Mouse (Mus musculus) midbrain, embryonic 12.5 days (tissue): Measurements from ENCODE around the gene Sbno2. TPM values are rescaled to one million over a fixed set of nuclear protein-coding genes. Genes with fewer than 3 reads are reported as not detected.

ENCODE experiments used
- ATAC-seq: fragments of 200-750 bp; cut with Nextera tagmentation; 2 replicates; pipeline ENCODE4 v1.8.0; 2017; ENCODE audit warnings: low read depth, moderate TSS enrichment, moderate library complexity; ENCODE audit not compliant: low FRiP score
- H3K27ac ChIP-seq: fragments of 300-500 bp; sonication (generic); replicated peaks from 2 replicates; pipeline ENCODE4 v1.5.1; 2016; ENCODE audit warnings: mild to moderate bottlenecking
- H3K27me3 ChIP-seq: fragments of 300-500 bp; sonication (generic); 2 replicates; pipeline ENCODE4 v1.6.1; 2016; ENCODE audit warnings: mild to moderate bottlenecking
- H3K36me3 ChIP-seq: fragments of 300-500 bp; sonication (generic); 2 replicates; pipeline ENCODE4 v1.6.1; 2016
- H3K4me1 ChIP-seq: fragments of 300-500 bp; sonication (generic); 2 replicates; pipeline ENCODE4 v1.6.1; 2016
- H3K4me2 ChIP-seq: fragments of 300-500 bp; sonication (generic); replicated peaks from 2 replicates; pipeline ENCODE4 v1.6.1; 2016; ENCODE audit warnings: mild to moderate bottlenecking, moderate library complexity
- H3K4me3 ChIP-seq: fragments of 300-500 bp; sonication (generic); 2 replicates; pipeline ENCODE4 v1.5.1; 2016; ENCODE audit warnings: mild to moderate bottlenecking
- H3K9ac ChIP-seq: fragments of 300-500 bp; sonication (generic); replicated peaks from 2 replicates; pipeline ENCODE4 v1.6.1; 2016; ENCODE audit warnings: mild to moderate bottlenecking, moderate library complexity
- H3K9me3 ChIP-seq: fragments of 300-500 bp; sonication (generic); 2 replicates; pipeline ENCODE4 v1.6.1; 2016; ENCODE audit warnings: mild to moderate bottlenecking
- WGBS: fragments of 180-500 bp; shearing (Covaris S2); methylation state at CpG from one replicate; pipeline ENCODE4 v1.1.7; 2016; 5-methylcytosine and 5-hydroxymethylcytosine counted together
- polyA plus RNA-seq: library from polyadenylated mRNA; unstranded; fragments of >200 nt; fragmentation: Nextera tagmentation; extraction: Ambion mirVana; gene quantifications from 2 replicates; pipeline ENCODE4 v1.2.1, GENCODE M21; 2016

Gene Sbno2
- polyA plus RNA-seq, result 14.7 and 15.7 TPM in 2 replicates

DNA sequence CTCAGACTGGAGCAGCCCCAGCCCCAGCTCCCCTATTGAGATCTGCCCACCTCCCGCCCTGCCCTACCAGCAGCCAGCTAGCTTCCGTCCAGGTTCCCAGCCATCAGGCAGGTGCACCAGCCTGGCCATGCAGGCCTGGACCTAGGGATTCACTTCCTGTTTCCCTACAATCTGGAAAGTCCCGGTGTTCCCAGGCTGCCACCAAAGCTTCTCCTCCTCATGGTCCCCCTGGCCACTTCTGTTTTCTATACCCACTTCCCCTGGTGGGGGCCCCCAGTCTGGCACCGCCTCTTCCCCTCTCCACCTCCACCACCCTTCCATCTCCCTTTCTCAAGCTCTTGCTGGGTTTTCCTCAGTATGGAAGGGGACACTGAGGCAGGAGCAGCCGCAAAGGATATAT is at the start of gene Sbno2:
Sbno2 (minus strand) TSS at position 112 of the 400 bp plus-strand sequence.
- ATAC-seq, result no peak
- H3K36me3 ChIP-seq, result no peaks in the 10 kb centered on the region

DNA sequence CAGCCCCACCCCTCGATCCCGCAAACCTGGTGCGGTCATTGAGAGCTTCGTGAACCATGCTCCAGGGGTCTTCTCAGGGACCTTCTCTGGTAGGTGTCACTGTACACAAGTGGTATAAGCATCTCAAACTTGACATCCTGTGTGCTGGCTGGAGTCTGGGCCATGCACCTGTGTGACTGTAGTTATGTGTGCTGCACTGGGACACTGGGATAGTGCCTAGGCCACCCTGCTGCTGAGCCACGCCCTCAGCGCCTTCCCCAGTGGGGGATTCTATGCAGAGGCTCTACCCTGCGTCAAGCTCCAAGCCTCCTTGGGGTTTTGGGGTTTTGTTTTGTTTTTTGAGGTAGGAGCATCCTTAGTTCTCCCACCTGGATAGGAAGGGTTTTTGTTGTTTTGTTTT is 49.0 kb upstream of the Sbno2 start:
- ATAC-seq, result no peak
- Histone ChIP-seq H3K4me2 (no peak overlapping the region), H3K27ac (peak overlapping the region; percentile 100; the same call in 1 of the 2 replicates), H3K9ac (peak overlapping the region; percentile 100), H3K4me3 (0 out of 2 replicates have a peak overlapping the region, but pooled peaks have one; percentile 100), H3K36me3 (peaks cover 67% of the 10 kb centered on the region), H3K27me3 (no peaks in the 10 kb centered on the region), H3K9me3 (no peaks in the 10 kb centered on the region), H3K4me1 (peaks cover 73% of the 10 kb centered on the region)
- 81% methylated on average over 7 of the region's 7 CpGs for WGBS

More for the DNA sequence above, at the start of gene Sbno2:
- 0 out of 2 replicates have a peak within 1 kb of the TSS, but pooled peaks have one; percentile 11 for H3K9ac ChIP-seq
- no peaks in the 10 kb centered on the region for H3K9me3 ChIP-seq
- peaks cover 12% of the 10 kb centered on the region for H3K4me1 ChIP-seq
- H3K4me2 ChIP-seq, result no peak within 1 kb of the TSS
- H3K4me3 ChIP-seq, result no peak within 1 kb of the TSS
- WGBS, result 72% methylated on average over 5 of the region's 5 CpGs
- 0 out of 2 replicates have a peak, but pooled peaks cover 8% of the 10 kb centered on the region for H3K27me3 ChIP-seq
- no peak within 1 kb of the TSS for H3K27ac ChIP-seq

GRCm38 (mm10) chr10:80153713-80154112 is 48.3 kb upstream of the Sbno2 start:
- Histone ChIP-seq H3K4me1 (peaks cover 66% of the 10 kb centered on the region), H3K9ac (peak overlapping the region; percentile 100), H3K27me3 (no peaks in the 10 kb centered on the region), H3K4me2 (peak overlapping the region; percentile 96), H3K9me3 (no peaks in the 10 kb centered on the region), H3K27ac (peak overlapping the region; percentile 100), H3K36me3 (peaks cover 67% of the 10 kb centered on the region), H3K4me3 (peak overlapping the region; percentile 100)
- 87% methylated on average over 19 of the region's 19 CpGs for WGBS
- no peak for ATAC-seq

- H3K4me2 ChIP-seq, result peak overlapping the region; percentile 96
- peaks cover 59% of the 10 kb centered on the region for H3K4me1 ChIP-seq
- H3K27me3 ChIP-seq, result no peaks in the 10 kb centered on the region
- peaks cover 67% of the 10 kb centered on the region for H3K36me3 ChIP-seq
- H3K9ac ChIP-seq, result peak overlapping the region; percentile 100
- no peaks in the 10 kb centered on the region for H3K9me3 ChIP-seq
- 34% methylated on average over 3 of the region's 3 CpGs for WGBS
- ATAC-seq, result no peak
- peak overlapping the region; percentile 100 for H3K4me3 ChIP-seq
- peak overlapping the region; percentile 100 for H3K27ac ChIP-seq
Measured at GRCm38 (mm10) chr10:80152873-80153260, 47.5 kb upstream of the Sbno2 start.

GRCm38 (mm10) chr10:80152071-80152872 is 46.9 kb upstream of the Sbno2 start:
- peaks cover 60% of the 10 kb centered on the region for H3K4me1 ChIP-seq
- 4% methylated on average over 15 of the region's 15 CpGs for WGBS
- H3K9ac ChIP-seq, result peak overlapping the region; percentile 100
- peak overlapping the region; percentile 100 for H3K27ac ChIP-seq
- peak overlapping the region; percentile 96 for H3K4me2 ChIP-seq
- H3K9me3 ChIP-seq, result no peaks in the 10 kb centered on the region
- no peak for ATAC-seq
- peaks cover 64% of the 10 kb centered on the region for H3K36me3 ChIP-seq
- peak overlapping the region; percentile 100 for H3K4me3 ChIP-seq
- no peaks in the 10 kb centered on the region for H3K27me3 ChIP-seq

- Histone ChIP-seq H3K4me1 (peaks cover 58% of the 10 kb centered on the region), H3K9me3 (no peaks in the 10 kb centered on the region), H3K4me2 (peak overlapping the region; percentile 96), H3K4me3 (peak overlapping the region; percentile 100), H3K9ac (peak overlapping the region; percentile 100), H3K27ac (peak overlapping the region; percentile 100), H3K27me3 (no peaks in the 10 kb centered on the region), H3K36me3 (peaks cover 55% of the 10 kb centered on the region)
- no peak for ATAC-seq
- under 1% methylated on average over 26 of the region's 26 CpGs for WGBS
Measured at GRCm38 (mm10) chr10:80151211-80152034, 46.1 kb upstream of the Sbno2 start.

DNA sequence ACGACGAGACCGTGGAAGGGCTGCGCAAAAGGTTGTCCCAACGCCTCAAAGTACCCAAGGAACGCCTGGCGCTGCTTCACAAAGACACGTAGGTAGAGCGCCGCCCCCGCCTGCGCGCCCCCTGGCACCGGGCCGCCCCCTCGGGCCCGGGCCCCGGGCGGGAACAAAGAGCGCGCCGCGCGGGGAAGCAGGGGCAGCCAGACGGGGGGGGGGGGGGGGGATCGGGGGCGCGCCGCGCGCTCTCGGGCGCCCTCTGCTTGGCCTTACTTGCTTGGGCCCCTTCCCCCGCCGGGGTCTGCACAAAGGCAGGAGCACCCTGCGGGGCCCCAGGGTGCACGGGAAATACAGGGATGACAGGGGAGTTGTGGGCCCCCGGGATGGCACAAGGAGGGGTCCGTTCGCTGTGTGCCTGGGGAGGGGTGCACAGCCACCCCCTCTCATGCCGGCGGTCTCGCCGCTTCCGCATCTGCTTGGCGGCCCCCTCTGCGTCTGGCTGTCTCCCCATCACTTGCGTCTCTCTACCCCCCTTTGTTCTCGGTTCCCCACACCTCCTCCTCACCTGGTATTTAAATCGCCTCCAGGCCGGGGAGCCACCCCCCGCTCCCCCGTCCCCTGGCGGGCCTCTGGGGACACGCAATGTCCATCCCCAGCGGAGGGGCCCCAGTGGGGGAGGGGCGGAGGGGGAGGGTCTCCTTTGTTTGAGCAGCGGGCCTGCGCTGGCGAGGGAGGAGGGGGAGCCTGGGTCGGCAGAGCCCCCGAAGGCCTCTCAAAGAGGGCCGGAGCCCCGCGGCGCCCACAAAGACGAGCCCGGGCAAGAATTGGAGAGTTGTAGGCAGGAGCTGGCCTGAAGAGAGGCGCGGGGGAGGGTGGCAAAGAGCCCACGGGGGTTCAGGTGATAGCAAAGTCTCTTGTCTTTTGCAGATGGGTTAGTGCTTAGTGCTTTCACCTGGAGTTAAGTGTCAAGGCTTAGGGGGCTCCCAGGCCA is 45.1 kb upstream of the Sbno2 start:
- no peak; the same call in 1 of the 2 replicates for ATAC-seq
- Histone ChIP-seq H3K9me3 (no peaks in the 10 kb centered on the region), H3K9ac (peak overlapping the region; percentile 100), H3K4me1 (peaks cover 58% of the 10 kb centered on the region), H3K27me3 (no peaks in the 10 kb centered on the region), H3K4me3 (peak overlapping the region; percentile 100), H3K27ac (peak overlapping the region; percentile 100), H3K4me2 (peak overlapping the region; percentile 96), H3K36me3 (peaks cover 54% of the 10 kb centered on the region)
- under 1% methylated on average over 54 of the region's 71 CpGs for WGBS

DNA sequence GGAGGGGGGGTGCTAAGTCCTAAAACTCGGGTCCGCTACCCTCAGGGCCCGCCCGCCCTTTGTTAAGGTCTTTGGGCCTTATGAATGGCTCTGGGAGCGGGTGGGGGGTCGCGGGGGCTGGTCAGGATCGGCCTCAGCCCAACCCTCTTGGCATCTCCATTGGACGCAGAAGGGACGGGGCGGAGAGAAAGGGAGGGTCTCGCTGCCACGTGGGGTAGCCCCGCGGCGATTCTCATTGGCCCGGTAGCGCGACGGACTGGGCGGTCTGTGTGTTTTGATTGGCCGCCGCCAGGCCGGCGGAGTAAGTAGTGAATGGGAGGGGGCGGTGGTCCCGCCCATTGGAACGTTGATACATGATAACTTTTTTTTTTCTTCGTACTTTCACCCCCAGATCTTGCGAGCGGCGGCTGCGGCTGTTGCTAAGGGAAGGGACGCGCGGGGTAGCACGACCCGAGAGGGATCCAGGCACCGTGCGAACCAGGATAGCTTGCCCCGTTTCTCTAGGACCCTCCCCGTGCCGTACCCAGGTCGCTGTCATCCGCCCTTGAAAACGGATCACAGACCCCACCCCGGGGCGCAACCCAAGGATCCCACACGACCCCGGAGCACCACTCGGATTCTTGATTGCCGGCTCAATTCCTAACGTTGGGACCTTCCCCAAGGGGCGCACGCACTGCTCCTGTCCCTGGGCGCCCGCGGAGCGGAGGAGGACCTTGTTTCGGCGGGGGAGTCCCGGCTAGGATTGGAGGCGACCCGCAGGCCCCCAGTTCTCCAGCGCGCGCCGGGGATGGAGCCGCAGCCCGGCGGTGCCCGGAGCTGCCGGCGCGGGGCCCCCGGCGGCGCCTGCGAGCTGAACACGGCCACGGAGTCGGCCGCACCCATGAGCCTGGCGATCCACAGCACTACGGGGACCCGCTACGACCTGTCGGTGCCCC is 44.2 kb upstream of the Sbno2 start:
- ATAC-seq, result peak; percentile 78
- Histone ChIP-seq H3K9me3 (no peaks in the 10 kb centered on the region), H3K4me3 (peak overlapping the region; percentile 100), H3K36me3 (peaks cover 54% of the 10 kb centered on the region), H3K9ac (peak overlapping the region; percentile 100), H3K27me3 (no peaks in the 10 kb centered on the region), H3K27ac (peak overlapping the region; percentile 100), H3K4me1 (peaks cover 56% of the 10 kb centered on the region), H3K4me2 (peak overlapping the region; percentile 96)
- WGBS, result 0% methylated on average over 84 of the region's 88 CpGs

DNA sequence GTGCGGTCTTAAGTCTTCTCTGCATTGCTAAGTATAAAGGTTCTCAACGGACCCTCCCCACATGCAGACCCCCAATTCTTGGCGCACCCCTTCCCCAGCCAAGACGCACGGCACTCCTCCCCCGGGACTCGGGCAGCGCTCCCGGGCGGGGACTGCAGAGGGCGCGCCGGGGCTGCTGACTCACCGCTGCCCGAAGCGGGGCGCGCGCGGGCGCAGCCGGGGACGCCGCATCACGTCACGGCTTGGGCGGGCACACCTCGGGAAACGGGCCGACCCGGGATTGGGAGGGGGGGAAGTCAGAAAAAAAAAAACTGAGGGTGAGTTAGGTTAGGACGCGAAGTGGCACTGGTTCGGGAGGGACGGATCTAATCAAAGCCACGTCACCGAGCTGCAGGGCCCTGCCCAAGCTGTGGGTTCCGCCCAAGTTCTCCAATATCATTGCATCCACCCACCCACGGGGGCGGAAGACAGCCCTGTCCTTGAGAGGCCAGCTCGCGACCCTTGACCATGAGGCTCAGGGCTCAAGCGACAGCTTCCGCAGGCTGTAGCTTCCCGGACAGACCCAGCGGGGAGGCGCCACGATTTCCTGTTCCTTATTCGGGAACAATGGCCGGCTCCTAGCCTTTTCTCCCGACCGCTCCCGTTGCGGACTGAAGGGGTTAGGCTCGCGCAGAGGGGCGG is 43.4 kb upstream of the Sbno2 start:
- peak overlapping the region; percentile 89 for H3K9ac ChIP-seq
- H3K9me3 ChIP-seq, result no peaks in the 10 kb centered on the region
- peak overlapping the region; percentile 96 for H3K4me2 ChIP-seq
- H3K4me1 ChIP-seq, result peaks cover 52% of the 10 kb centered on the region
- ATAC-seq, result peak; percentile 45
- WGBS, result under 1% methylated on average over 57 of the region's 57 CpGs
- no peaks in the 10 kb centered on the region for H3K27me3 ChIP-seq
- peak overlapping the region; percentile 100 for H3K4me3 ChIP-seq
- H3K36me3 ChIP-seq, result peaks cover 54% of the 10 kb centered on the region
- H3K27ac ChIP-seq, result peak overlapping the region; percentile 98
